Mouse (Mus musculus) monocyte, adult 5-6 weeks (primary cell): ENCODE measurements around the gene H3f3a. TPM values are rescaled to one million over a fixed set of nuclear protein-coding genes. Genes with fewer than 3 reads are reported as not detected.
A peak's percentile ranks its signal among the peaks of the same experiment; 100 is the strongest.

Experiments used
- ATAC-seq: fragments of 153-309, 156-312 bp; replicated peaks from 2 replicates; pipeline ENCODE4 v1.8.0; 2017; ENCODE audit warnings: mild to moderate bottlenecking; ENCODE audit not compliant: low TSS enrichment, insufficient number of reproducible peaks, severe bottlenecking, poor library complexity, low FRiP score
- total RNA-seq: library from RNA; stranded (forward); fragments of 200-1000, 200-491, 200-594 nt; gene quantifications from 3 replicates; pipeline ENCODE4 v1.2.3, GENCODE M21; 2017

H3f3a gene
- total RNA-seq, 1 experiment from 2014 or later: 2,544 TPM

DNA sequence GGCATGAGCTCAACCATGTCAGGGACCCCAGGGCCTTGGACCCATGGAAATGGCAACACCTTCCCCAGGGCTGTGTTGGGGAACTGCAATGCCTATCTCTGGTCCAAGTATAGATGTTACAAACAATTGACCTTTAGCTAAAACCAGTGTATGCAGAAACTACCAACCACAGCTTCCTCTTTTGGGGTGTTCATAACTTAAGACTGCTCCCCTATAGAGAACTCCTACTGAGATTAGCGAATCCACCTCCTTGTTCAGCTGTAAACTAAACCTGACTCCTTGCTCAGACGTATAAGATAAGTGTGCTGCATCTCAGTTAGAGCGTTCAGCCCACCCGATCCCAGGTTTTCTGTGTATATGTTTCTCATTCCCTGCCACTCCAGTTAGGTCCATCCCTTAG is 12.9 kb upstream of the H3f3a start:
- peak; percentile 78 for ATAC-seq

DNA sequence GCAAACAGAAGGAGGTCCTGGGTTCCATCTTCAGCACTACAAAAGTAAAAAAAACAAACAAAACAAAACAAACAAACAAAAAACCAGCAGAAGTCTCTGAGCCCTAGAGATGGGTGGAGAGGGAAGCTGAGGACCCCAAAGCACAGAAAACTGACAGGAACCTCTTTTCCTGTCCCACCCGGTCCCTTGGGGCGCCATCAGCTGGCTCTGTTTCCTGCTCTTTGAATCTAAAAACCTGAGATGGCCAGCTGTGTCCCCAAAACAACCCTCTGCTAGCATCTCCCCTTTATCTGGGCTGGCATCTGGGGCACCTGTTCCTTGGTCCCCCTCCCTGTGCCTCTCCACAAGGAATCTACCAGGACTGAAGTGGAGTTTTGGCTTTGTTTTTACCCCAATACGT is 11.0 kb upstream of the H3f3a start:
- ATAC-seq: no peak

DNA sequence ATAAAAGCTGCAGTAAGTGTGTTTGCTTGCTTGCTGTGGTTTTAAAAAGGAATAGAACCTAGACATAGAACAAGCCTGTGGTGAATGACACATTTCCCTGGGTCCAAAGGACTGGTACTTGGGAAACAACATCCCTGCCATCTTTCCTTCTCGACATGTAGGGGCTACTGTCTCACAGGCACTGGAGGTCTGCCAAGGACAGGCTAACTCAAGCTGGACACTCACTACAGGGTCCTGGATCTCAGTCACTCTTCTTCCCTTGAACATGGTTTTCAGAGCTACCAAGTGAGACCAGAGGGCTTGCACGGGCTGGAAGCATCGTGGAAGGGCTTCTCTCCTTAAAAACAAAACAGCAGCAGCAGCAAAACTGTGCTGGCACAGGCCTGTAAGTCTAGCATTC is 10.0 kb upstream of the H3f3a start:
- ATAC-seq: no peak

DNA sequence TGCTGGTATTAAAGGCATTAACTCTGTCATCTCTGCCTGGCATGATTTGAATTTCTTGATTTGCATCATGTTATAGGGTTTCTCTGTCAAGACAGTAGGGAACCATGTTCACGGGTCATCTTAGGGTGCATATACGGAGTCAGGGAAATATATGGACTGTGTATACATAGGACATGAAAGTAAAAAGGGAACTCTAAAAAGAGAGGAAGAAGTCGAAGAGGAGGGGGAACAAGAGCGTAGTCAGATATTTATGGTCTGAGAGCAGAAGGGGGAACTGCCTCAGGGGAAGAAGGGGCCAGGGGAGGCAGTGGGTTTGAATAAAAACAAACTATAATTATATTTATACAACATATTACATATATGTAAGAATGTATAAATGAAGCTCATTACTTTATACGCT is 8.5 kb upstream of the H3f3a start:
- peak; percentile 48; the same call in 1 of the 2 replicates for ATAC-seq

DNA sequence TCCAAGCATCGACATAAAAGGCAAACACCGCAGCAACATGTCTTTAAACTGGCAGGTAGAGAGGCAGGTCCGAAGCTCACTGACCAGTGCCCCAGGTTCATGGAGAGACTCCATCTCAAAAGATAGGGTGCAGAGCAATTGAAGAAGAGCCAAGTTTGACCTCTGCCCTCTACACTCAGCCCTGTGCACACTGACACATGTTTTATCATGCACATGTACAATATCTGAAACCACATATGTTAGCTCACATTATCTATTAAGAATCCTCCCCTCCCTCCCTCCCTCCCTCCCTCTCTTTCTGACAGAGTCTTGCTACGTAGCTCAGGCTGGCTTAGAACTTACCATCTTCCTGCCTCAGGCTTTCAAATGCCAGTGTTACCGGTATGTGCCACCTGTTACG is 7.4 kb upstream of the H3f3a start:
- ATAC-seq: no peak

DNA sequence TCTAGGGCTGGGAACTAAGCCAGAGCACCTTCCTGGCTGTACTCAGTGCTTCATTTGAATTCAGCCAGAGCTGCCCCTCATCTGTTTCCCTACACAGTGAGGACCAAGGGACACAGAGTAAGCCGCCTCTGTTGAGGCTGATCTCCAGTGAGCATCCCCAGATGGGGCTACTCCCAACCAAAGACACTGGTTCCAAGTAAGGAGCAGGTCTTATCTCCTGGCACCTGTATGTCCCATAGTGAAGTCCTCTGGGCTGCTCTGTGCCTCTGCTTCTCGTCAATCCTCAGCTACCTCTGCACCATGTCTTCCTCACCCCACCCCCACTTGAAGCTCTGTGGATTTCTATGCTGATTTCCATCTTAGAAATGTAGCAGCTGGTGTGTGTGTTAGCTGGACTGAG is 4.3 kb upstream of the H3f3a start:
- no peak for ATAC-seq

DNA sequence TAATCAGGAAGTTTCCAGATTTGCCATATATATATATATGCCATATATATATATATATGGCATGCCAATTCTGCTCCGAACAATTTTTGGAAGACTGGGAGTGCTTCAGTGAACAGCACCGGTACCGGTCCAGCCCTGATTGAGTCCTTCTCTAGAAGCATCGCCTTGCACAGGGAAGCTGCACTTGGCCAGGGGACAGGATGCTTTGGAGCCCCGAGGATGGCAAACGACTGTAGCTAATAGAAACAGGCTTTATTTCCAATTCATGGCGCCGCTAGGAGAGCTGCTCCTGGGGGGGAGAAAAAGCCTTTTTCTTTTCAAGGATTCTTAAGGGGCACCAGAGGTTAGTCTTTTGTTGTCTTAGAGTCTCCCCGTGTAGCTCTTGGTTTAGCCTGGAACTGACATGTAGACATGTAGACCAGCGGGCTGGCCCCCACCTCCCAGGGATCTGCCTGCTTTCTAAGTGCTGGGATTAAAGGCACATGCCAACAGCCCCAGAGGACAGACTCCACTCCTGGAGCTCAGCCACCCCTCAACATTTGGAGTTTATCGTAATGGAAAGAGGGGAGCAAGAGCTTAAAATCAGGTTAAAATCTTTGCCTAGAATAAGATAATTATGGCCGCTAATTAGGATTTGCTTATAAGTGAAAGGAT is 1.8 kb upstream of the H3f3a start:
- no peak for ATAC-seq

DNA sequence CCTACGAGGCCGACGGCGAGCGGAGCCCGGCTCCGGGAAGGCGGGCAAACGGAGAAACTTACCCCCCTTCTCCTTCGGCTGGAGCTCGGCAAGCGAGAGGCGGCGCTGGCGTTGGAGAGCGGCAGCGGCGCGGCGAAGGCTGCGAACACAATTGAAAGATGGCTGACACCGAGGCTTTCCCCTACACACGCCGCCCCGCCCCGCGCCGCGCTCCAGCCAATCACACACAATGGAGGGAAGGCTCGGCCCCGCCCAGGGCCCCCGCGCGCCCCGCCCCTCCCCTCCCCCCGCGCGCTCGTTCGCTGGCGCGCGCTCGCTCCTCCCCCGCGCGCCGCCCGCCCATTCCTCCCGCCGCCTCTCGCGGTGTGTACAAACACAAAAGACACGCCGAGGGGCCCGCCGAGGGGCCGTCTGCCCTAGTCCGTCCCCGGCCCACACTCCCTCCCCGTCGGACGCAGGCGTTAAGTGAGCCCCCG is 296 bp downstream of the H3f3a start:
- peak; percentile 77 for ATAC-seq

DNA sequence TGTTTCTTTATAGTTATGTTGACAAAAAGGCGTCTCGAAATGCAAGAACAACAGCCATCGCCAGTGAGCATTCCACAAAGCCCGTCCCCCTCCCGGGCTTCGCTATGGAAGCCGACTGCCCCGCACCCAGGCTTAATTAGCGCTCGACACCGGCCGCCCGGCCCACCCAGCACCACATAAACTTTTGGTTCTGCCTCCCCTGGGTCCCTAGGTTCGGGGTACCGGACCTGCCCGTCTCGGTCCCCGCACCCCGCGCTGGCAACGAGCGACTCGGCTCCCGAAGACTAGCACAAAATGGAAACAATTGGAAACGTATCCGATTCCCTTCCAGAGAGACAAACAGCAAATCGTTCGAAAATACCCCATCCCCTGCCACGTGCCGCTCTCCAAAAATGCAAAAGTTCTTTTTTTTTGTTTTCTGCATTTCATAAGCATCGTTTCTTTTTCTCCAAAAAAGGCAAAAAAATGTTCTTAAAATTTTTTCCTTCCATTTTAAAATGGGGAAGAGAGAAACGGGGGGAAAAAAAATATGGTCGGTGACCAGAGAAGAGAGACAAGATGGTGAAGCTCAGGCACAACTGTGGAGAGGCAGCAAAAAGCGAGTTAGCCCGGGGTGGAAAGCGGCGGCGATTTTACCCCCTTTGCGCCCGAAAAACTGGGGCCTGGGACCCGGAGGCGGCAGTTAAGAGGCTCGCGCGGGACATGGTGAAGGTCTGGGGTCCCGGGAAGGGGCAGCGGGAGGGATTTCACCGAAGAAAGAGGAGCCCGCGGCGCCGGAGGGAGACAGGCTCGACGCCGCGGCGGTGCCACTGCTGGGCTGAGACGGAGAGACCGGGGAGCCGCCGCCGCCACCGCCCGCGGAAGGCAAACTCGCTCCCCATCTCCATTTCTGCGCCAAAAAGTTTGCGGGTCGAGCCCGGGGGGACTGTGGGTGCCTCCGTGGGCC is 1.0 kb downstream of the H3f3a start:
- 0 out of 2 replicates have a peak, but pooled peaks have one; percentile 2 for ATAC-seq

DNA sequence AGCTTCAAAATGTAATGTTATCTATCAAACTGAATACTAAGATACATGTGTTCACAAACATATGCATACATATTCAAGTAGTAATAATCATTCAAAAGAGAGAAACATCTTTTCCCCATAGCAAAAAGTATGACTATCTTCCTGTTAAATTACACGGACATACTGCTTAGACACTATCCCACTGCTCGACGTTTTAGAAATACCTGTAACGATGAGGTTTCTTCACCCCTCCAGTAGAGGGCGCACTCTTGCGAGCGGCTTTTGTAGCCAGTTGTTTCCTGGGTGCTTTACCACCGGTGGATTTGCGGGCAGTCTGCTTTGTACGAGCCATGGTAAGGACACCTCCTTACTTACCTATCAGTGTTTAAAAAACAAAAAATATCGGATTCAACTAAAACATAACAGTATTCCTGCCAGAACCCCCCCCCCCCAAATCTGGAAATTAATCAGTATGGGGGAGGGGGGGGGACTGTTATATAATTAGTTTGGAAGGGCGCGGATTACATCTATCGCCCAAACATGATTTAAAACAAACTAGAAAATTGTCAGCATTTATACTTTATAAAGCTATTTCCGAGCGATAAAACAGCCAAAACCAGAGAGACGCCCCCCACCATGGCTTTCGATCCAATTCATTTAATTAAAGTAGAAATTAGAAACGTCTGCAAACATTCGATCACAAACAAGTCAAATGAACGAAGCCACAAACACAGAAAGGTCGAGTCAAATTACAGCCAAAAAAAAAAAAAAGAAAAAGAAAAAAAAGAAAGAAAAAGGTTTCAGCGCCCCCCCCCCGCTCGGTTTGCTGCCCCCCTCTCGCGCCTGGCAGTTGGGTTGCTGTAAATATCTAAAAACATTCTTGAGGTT is 1.9 kb downstream of the H3f3a start:
- no peak for ATAC-seq

DNA sequence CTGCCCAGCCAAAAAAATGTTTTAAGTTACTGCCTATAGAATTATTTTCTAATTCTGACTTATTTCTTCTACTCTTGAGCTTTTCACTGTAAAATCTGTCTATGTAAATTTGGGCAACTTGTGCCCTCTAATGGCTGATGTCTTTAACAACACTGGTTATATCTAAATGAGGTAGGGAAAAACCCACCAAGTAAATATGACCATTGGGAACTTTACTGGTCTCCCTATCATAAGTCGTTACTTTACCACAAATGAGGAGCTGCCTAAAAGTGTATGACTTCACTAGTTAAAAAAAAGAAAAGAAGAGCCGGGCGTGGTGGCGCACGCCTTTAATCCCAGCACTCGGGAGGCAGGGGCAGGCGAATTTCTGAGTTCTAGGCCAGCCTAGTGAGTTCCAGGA is 2.8 kb downstream of the H3f3a start:
- ATAC-seq: no peak

DNA sequence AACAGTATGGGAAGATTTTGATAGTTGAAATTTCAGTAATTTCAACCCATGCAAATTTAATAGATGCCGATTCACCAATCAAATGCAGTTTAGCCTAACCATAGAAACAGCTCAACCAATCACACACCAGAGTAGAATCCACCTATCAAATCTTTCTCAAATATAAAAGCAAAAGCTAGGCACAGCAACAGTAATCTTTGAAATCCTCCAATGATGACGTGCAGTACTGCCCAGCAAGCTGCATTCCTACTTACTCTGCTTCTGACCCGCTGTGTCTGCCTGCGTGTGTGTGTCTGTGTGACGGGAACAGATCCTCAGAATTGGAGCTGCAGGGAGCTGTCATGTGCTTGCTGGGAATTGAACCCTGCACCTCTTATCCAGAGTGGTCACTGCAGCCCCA is 4.9 kb downstream of the H3f3a start:
- no peak for ATAC-seq

DNA sequence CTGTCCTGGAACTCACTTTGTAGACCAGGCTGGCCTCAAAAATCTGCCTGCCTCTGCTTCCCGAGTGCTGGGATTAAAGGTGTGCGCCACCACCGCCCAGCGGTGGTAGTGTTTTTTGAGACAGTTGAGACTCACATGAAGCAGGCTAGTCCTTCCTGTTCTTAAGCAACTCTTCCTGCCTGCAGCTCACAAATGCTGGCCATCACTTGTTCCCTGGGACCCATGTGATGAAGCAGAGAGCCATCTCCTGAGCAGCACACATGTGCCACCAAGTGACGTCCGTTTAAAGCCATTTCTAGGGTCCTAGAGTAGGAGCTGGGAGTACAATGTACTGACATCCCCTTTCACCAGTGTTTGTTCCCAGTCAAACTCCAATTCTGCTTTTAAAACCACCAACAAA is 9.9 kb downstream of the H3f3a start:
- no peak for ATAC-seq

DNA sequence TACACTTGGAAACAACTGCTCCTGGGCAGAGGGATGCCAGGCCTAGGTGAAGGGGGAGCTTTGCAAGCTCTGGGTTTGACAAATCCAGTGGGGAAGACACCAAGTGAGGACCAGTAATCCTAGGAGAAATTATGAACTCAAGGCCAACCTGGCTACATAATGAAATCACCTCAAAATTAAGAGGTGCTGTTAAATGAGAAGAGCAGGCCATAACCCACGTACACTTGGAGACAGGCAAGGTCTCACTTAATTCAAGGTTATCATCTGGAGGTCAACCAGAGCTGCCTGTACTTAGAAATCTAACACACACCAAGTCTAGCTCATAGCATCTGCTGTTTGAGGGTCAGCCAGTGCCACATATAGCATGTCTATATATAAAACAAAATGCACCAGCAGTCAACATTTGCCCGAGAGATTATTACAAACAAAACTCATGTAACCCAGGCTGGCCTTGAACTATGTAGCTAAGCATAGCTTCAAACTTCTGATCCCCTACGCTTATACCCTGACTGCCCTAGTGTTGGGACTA is 12.2 kb downstream of the H3f3a start:
- no peak for ATAC-seq

DNA sequence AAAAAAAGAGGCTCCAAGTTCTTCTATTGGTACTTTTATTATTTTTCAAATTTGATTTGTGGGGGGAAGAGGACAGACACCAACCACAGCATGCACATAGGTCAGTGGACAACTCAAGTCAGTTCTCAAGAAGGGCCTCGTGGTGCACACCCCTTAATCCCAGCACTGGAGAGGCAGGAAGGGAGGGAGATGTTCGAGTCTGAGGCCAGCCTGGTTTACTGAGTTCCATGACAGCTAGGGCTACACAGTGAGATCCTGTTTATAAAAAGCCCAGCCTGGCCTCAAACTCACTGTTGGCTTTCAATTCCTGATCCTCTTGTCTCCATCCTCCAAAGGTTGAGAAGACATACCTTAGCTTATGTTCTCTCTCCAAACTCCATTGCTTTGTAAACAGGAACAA is 12.9 kb downstream of the H3f3a start:
- ATAC-seq: no peak

DNA sequence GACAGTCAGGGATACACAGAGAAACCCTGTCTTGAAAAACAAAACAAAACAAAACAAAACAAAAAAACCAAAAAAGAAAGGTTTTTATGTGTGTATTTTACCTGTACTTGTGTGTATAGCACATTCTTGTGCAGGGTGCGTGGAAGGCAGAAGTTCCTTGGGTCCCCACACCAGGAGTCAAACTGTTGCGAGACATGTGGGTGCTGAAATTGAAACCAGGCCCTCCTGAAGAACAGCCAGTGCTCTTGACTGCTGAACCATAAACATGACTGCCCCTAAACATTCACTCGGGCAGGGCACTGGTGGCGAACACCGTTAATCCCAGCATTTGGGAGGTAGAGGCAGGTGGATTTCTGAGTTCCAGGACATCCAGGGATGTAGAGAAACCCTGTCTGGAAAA is 13.7 kb downstream of the H3f3a start:
- ATAC-seq: no peak

DNA sequence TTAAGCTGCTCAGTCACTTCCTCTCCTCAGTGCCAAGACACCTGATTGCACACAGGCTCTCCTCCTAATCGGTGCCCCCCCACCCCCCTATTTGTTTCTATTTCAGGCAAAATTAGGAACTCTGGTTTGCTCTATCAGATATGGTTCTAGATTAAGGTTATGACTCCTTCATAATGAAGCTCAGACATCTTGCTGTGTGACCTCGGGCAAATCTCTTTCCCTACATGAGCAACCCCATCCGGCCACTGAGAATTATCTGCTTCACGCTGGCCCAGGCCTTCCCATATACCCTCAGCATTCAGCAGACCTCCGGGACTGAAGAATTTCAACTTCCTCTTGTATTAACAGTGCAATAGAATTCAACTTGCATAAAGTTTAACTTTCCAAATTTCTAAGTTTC is 14.5 kb downstream of the H3f3a start:
- no peak for ATAC-seq

DNA sequence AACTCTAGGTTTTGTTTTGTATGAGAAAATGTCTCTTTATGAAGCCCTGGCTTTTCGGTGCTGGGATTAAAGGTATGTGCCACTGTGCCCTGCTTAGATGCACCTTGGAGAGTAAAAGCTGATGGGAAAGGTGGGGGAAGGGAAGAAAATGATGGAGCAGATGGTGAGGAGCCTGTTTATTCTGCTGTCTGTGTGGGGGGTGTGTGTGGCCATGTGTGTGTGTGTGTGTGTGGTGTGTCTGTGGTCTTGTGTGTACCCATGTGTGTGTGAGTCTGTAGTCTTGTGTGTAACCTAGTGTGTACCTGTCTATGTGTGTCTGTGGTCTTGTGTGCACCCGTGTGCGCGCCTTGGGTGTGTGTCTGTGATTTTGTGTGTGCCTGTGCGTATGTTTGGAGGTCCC is 15.1 kb downstream of the H3f3a start:
- ATAC-seq: no peak

DNA sequence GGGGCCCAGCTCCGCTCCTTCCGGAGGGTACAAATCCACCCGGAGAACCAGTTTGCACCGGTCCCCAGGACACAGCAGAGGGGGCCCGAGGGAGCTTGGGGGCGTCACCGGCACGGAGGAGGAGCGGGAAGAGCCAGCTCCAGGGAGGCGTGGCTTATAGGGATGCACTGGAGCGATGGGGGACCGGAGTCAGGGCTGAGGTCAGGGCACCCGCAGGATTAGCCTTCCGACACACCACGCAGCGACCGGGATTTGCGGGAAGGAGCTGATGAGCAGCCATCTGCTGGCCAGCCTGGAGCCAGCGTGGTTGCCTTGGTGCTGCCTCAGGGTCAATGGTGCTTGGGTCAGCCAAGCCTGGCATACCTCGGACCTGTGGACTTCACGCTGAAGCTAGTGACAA is 19.6 kb downstream of the H3f3a start:
- no peak for ATAC-seq
